In genomic region chr6:32717860-32718259, GRCm38 (mm10) we compare ENCODE assay signal across 32 mouse cellular contexts.
A peak's percentile ranks its signal among the peaks of the same experiment; 100 is the strongest.
DNase-seq lines count a peak whose midpoint lies in the region; ATAC-seq and TF ChIP-seq lines count a peak whose summit lies in the region.
"Had no signal": no experiment of that assay in that cellular context is flagged by ENCODE, and none has a peak within 500 bp of the region (broad histone marks: within the 10 kb centered on the region; RNA-seq: fewer than 3 reads in every experiment).

No protein-coding gene starts in this region.

- no peaks in the 10 kb centered on the region for H3K27me3 ChIP-seq in heart, embryonic 10.5 days (ENCODE audit: insufficient read depth, poor library complexity, severe bottlenecking)
- no peaks in the 10 kb centered on the region for H3K27me3 ChIP-seq in splenic B cell, adult 2 months (ENCODE audit: control insufficient read depth, insufficient read depth, low read length, poor library complexity, severe bottlenecking)
- H3K27me3 ChIP-seq in midbrain, embryonic 14.5 days (ENCODE audit: control insufficient read depth, insufficient read depth, low read length) = no peaks in the 10 kb centered on the region
- H3K27me3 ChIP-seq: forebrain, embryonic 13.5 days; heart, embryonic 13.5 days; limb, embryonic 12.5 days; midbrain, embryonic 13.5 days; neural tube, embryonic 13.5 days had no signal

- no peak overlapping the region for H3K4me2 ChIP-seq in midbrain, embryonic 14.5 days (ENCODE audit: low read length)
- H3K4me2 ChIP-seq: forebrain, embryonic 13.5 days; heart, embryonic 13.5 days; hindbrain, embryonic 14.5 days; limb, embryonic 12.5 days; liver, embryonic 15.5 days; midbrain, embryonic 13.5 days; neural tube, embryonic 13.5 days had no signal

- no peaks in the 10 kb centered on the region for H3K36me3 ChIP-seq in heart, embryonic 10.5 days
- H3K36me3 ChIP-seq in splenic B cell, adult 2 months (ENCODE audit: control insufficient read depth, insufficient read depth, low read length, poor library complexity, severe bottlenecking) = no peaks in the 10 kb centered on the region
- no peaks in the 10 kb centered on the region for H3K36me3 ChIP-seq in midbrain, embryonic 14.5 days (ENCODE audit: control insufficient read depth, insufficient read depth, low read length)
- H3K36me3 ChIP-seq: G1E; heart, embryonic 13.5 days; limb, embryonic 12.5 days; liver, embryonic 15.5 days; midbrain, embryonic 13.5 days; neural tube, embryonic 13.5 days had no signal

- 86% methylated on average over 5 of the region's 5 CpGs for WGBS in heart, embryonic 10.5 days
- WGBS in lung, adult 2 months = 74% methylated on average over 5 of the region's 5 CpGs
- WGBS in midbrain, embryonic 14.5 days = 88% methylated on average over 5 of the region's 5 CpGs

- no peak overlapping the region for H3K9ac ChIP-seq in midbrain, embryonic 14.5 days (replicated peaks; ENCODE audit: low read length)
- H3K9ac ChIP-seq: forebrain, embryonic 13.5 days; heart, embryonic 13.5 days; hindbrain, embryonic 14.5 days; limb, embryonic 12.5 days; liver, embryonic 15.5 days; midbrain, embryonic 13.5 days; neural tube, embryonic 13.5 days had no signal

- no peak for ATAC-seq in midbrain, embryonic 14.5 days (ENCODE audit: low FRiP score, low TSS enrichment)
- ATAC-seq: forebrain, embryonic 13.5 days; inflammation-experienced regulatory T-cells, adult 6 months; lung, postnatal 0 days; midbrain, embryonic 13.5 days; Patski had no signal

- H3K9me3 ChIP-seq in heart, embryonic 10.5 days = no peaks in the 10 kb centered on the region
- no peaks in the 10 kb centered on the region for H3K9me3 ChIP-seq in midbrain, embryonic 14.5 days (ENCODE audit: control insufficient read depth, low read length)
- H3K9me3 ChIP-seq: forebrain, embryonic 13.5 days; G1E; heart, embryonic 13.5 days; limb, embryonic 12.5 days; liver, embryonic 15.5 days; midbrain, embryonic 13.5 days; neural tube, embryonic 13.5 days had no signal

- TF ChIP-seq CTCF in lung, adult 2 months (IDR thresholded peaks at IDR 0.05; ENCODE audit: insufficient read depth, low read length) = no peak

- TF ChIP-seq POLR2A in lung, adult 2 months (IDR thresholded peaks at IDR 0.05; ENCODE audit: borderline replicate concordance, extremely low read depth, low read depth, low read length) = no peak

- no peak overlapping the region for H3K4me3 ChIP-seq in heart, embryonic 10.5 days
- no peak overlapping the region for H3K4me3 ChIP-seq in lung, adult 2 months (replicated peaks; ENCODE audit: extremely low read depth, low read depth, low read length)
- no peak overlapping the region for H3K4me3 ChIP-seq in midbrain, embryonic 14.5 days (replicated peaks; ENCODE audit: low read depth, low read length)
- H3K4me3 ChIP-seq: forebrain, embryonic 13.5 days; gastrocnemius, adult 2 months; heart, embryonic 13.5 days; limb, embryonic 12.5 days; liver, embryonic 15.5 days; megakaryocyte, embryonic 14.5 days; midbrain, embryonic 13.5 days; myocyte; neural tube, embryonic 13.5 days had no signal

- DNase-seq in heart, adult 11 months = peak; percentile 92
- no peak for DNase-seq in heart, embryonic 10.5 days (ENCODE audit: low spot score)
- DNase-seq in lung, adult 18-20 months = peak; percentile 11 to 17
- no peak for DNase-seq in lung, adult 2 months
- peak; percentile 24 for DNase-seq in c-Kit-positive CD71-negative TER-119-negative erythroid progenitor cells, embryonic 14.5 days (ENCODE audit: low read depth)
- DNase-seq in splenic B cell, adult 2 months (ENCODE audit: low read depth, low spot score) = peak; percentile 2
- DNase-seq in midbrain, embryonic 14.5 days = no peak
- DNase-seq: adrenal gland, adult 8-10 months; cerebellum, adult 18-20 months; cerebellum, postnatal 14 days; embryo, embryonic 11 days; gastrocnemius, adult 2 months; heart, postnatal 14 days; kidney, postnatal 36 days; layer of hippocampus, postnatal 36 days; retina, postnatal 1 day; right cerebral cortex, postnatal 25 days; thymus, adult 2 months; thymus, postnatal 4 days had no signal

- no peak overlapping the region for H3K27ac ChIP-seq in heart, embryonic 10.5 days
- H3K27ac ChIP-seq in midbrain, embryonic 14.5 days (replicated peaks; ENCODE audit: low read depth, low read length) = no peak overlapping the region
- H3K27ac ChIP-seq: forebrain, embryonic 13.5 days; gastrocnemius, adult 2 months; heart, embryonic 13.5 days; hindbrain, embryonic 14.5 days; limb, embryonic 12.5 days; liver, embryonic 15.5 days; midbrain, embryonic 13.5 days; neural tube, embryonic 13.5 days had no signal

- H3K4me1 ChIP-seq in heart, embryonic 10.5 days = no peaks in the 10 kb centered on the region
- H3K4me1 ChIP-seq in lung, adult 2 months (ENCODE audit: control insufficient read depth, insufficient read depth, low read length) = no peaks in the 10 kb centered on the region
- no peaks in the 10 kb centered on the region for H3K4me1 ChIP-seq in midbrain, embryonic 14.5 days (ENCODE audit: control insufficient read depth, insufficient read depth, low read length)
- H3K4me1 ChIP-seq: forebrain, embryonic 13.5 days; heart, embryonic 13.5 days; limb, embryonic 12.5 days; liver, embryonic 15.5 days; megakaryocyte, embryonic 14.5 days had no signal

Comparison
In these comparisons a context has a peak if more than half of its experiments do, and no peak if none do; other contexts are left out.
1. DNase-seq: peak in heart, adult 11 months (single experiment), lung, adult 18-20 months (2 of 2), c-Kit-positive CD71-negative TER-119-negative erythroid progenitor cells, embryonic 14.5 days (single experiment) and splenic B cell, adult 2 months (single experiment); none in heart, embryonic 10.5 days (single experiment), lung, adult 2 months (single experiment) and midbrain, embryonic 14.5 days (single experiment).